Mouse (Mus musculus) layer of hippocampus, postnatal 14 days (tissue): ENCODE data around the gene Pomgnt1. TPM values are rescaled to one million over a fixed set of nuclear protein-coding genes. Genes with fewer than 3 reads are reported as not detected.
A peak's percentile ranks its signal among the peaks of the same experiment; 100 is the strongest.

ENCODE experiments used
- DNase-seq, 2 experiments: peaks; one replicate each; pipeline ENCODE4 v3.0.0; 2021 to 2022; ENCODE audit warnings: low spot score in 2 of 2, mixed read lengths in 1 of 2
- long read RNA-seq, 2 experiments: library from polyadenylated mRNA; stranded (forward); transcript quantifications; one replicate each; pipeline ENCODE4 v2.0.0; 2021
- total RNA-seq, 2 experiments: library from RNA; stranded (reverse); gene quantifications; 2 replicates each; pipeline ENCODE4 v1.2.3; 2021

Gene Pomgnt1
- total RNA-seq = 10 to 100 TPM; 71.8 to 72.1 TPM
- long read RNA-seq, experiment 1, transcript Pomgnt1-203 (22 exons, 2,719 nt) = major isoform, 110 of 145 reads
- long read RNA-seq, experiment 1, partial matches to known transcripts = 13 of 145 reads
- long read RNA-seq, experiment 1, other reads (novel, unspliced or antisense) = 19 of 145 reads
- long read RNA-seq, experiment 2, transcript Pomgnt1-203 (22 exons, 2,719 nt) = major isoform, 127 of 145 reads
- long read RNA-seq, experiment 2, partial matches to known transcripts = 8 of 145 reads
- long read RNA-seq, experiment 2, other reads (novel, unspliced or antisense) = 9 of 145 reads

- DNase-seq = peak; percentile 64 to 83
These were observed at the start of gene Pomgnt1, which contains the start of gene Rad54l for GRCm38 (mm10) chr4:116123602-116124519. Gene Pomgnt1, plus strand, starts transcription at chr4:116123840. Gene Rad54l, minus strand, starts transcription at chr4:116123690.

GRCm38 (mm10) chr4:116074145-116074675 lies 49.4 kb upstream of the Pomgnt1 start:
- no peak for DNase-seq

GRCm38 (mm10) chr4:116074861-116075620 lies 48.6 kb upstream of the Pomgnt1 start, which contains the start of the genes Uqcrh and Lrrc41:
Gene Uqcrh, minus strand, starts transcription at chr4:116075071.
Gene Lrrc41, plus strand, starts transcription at chr4:116075269.
- DNase-seq = peak; percentile 96 to 97

- DNase-seq = peak; percentile 63 to 79
These were observed 47.8 kb upstream of the Pomgnt1 start for GRCm38 (mm10) chr4:116075631-116076368.

GRCm38 (mm10) chr4:116076369-116077231 lies 47.0 kb upstream of the Pomgnt1 start:
- peak in 1 of 2 experiments; percentile 47 for DNase-seq

GRCm38 (mm10) chr4:116077240-116078095 lies 46.2 kb upstream of the Pomgnt1 start:
- DNase-seq = no peak

GRCm38 (mm10) chr4:116088510-116089249 lies 35.0 kb upstream of the Pomgnt1 start:
- no peak for DNase-seq

- no peak for DNase-seq
These were observed 27.3 kb upstream of the Pomgnt1 start for GRCm38 (mm10) chr4:116096291-116096690.

- no peak for DNase-seq
These were observed 26.4 kb upstream of the Pomgnt1 start for GRCm38 (mm10) chr4:116097211-116097610.

- DNase-seq = no peak
These were observed 22.7 kb upstream of the Pomgnt1 start for GRCm38 (mm10) chr4:116100959-116101358.

- DNase-seq = no peak
These were observed 18.4 kb upstream of the Pomgnt1 start for GRCm38 (mm10) chr4:116105278-116105677.

- no peak for DNase-seq
These were observed 12.9 kb upstream of the Pomgnt1 start for GRCm38 (mm10) chr4:116110695-116111094.

GRCm38 (mm10) chr4:116111486-116111885 lies 12.2 kb upstream of the Pomgnt1 start:
- DNase-seq = no peak

- no peak for DNase-seq
These were observed 878 bp upstream of the Pomgnt1 start for GRCm38 (mm10) chr4:116122762-116123161.

- peak in 1 of 2 experiments; percentile 57 for DNase-seq
These were observed 2.3 kb downstream of the Pomgnt1 start for GRCm38 (mm10) chr4:116125803-116126386.

- DNase-seq = no peak
These were observed 4.3 kb downstream of the Pomgnt1 start for GRCm38 (mm10) chr4:116127956-116128355.

GRCm38 (mm10) chr4:116133126-116133525 lies 9.5 kb downstream of the Pomgnt1 start:
- DNase-seq = no peak
